Mouse (Mus musculus): ENCODE results near the gene Slc17a2. TPM values are rescaled to one million over a fixed set of nuclear protein-coding genes. Genes with fewer than 3 reads are reported as not detected.

Gene Slc17a2
- polyA plus RNA-seq, 1 experiment from 2014 or later = 0.06 TPM

- H3K4me2 ChIP-seq (ENCODE audit: low read depth, low read length) = no peak overlapping the region
- H3K36me3 ChIP-seq (ENCODE audit: control insufficient read depth, insufficient read depth, low read length) = no peaks in the 10 kb centered on the region
- ATAC-seq (ENCODE audit: insufficient read depth, low FRiP score) = no peak
- H3K4me3 ChIP-seq (replicated peaks; ENCODE audit: low read length) = no peak overlapping the region
- no peak overlapping the region for H3K27ac ChIP-seq (ENCODE audit: low read length)
- H3K4me1 ChIP-seq (ENCODE audit: control insufficient read depth, insufficient read depth, low read length) = no peaks in the 10 kb centered on the region
- H3K9me3 ChIP-seq (replicated peaks; ENCODE audit: control insufficient read depth, low read length) = no peaks in the 10 kb centered on the region
- H3K27me3 ChIP-seq (ENCODE audit: control insufficient read depth, insufficient read depth, low read length) = no peaks in the 10 kb centered on the region
- no peak overlapping the region for H3K9ac ChIP-seq (ENCODE audit: low read length)
- WGBS = 91% methylated on average over 7 of the region's 7 CpGs
Observed at GRCm38 (mm10) chr13:23778339-23778738, 28.5 kb upstream of the Slc17a2 start.

DNA sequence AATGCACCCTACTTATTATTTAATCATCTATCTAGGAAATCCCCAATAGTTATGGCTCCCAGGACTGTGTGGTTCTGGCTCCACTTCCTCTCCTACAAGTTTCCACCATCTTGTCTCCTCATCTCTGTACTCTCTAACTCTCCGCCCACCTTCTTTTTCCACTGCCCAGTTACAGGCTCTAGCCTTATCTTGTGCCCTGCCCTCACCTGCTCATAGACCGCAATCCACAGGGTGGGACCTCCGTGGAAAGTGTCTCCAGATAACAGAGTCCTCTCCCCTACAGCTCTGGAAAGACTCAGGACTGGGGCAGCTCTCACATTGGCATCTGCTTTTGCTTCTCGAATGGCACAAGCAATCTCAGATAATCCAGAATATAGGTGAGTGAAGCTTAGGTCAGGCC, 27.8 kb upstream of the Slc17a2 start:
- Histone ChIP-seq H3K9me3 (replicated peaks; ENCODE audit: control insufficient read depth, low read length) (no peaks in the 10 kb centered on the region), H3K4me1 (ENCODE audit: control insufficient read depth, insufficient read depth, low read length) (no peaks in the 10 kb centered on the region), H3K4me2 (ENCODE audit: low read depth, low read length) (no peak overlapping the region), H3K27me3 (ENCODE audit: control insufficient read depth, insufficient read depth, low read length) (no peaks in the 10 kb centered on the region), H3K27ac (ENCODE audit: low read length) (no peak overlapping the region), H3K9ac (ENCODE audit: low read length) (no peak overlapping the region), H3K4me3 (replicated peaks; ENCODE audit: low read length) (no peak overlapping the region), H3K36me3 (ENCODE audit: control insufficient read depth, insufficient read depth, low read length) (no peaks in the 10 kb centered on the region)
- 68% methylated on average over 4 of the region's 4 CpGs for WGBS
- ATAC-seq (ENCODE audit: insufficient read depth, low FRiP score) = no peak

DNA sequence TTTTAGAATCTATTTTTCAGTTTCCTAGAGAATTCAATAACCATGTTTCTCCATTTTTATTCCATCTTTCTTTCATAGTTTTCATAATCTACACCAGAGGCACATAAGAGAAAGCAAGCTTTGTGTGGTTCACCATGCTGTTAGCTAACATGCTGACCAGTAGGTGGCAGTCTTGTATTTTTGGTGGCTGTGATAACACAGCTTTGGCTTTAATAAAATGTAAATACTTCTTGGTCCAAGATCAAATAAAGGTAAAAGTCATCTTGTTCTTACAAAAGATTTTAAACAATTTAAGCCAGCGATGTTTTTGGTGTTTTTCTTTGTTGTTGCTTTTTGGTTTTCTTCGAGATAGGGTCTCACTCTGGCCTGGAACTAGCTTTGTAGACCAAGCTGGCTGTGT, 14.3 kb upstream of the Slc17a2 start:
- Histone ChIP-seq H3K27ac (ENCODE audit: low read length) (no peak overlapping the region), H3K4me2 (ENCODE audit: low read depth, low read length) (no peak overlapping the region), H3K27me3 (ENCODE audit: control insufficient read depth, insufficient read depth, low read length) (no peaks in the 10 kb centered on the region), H3K36me3 (ENCODE audit: control insufficient read depth, insufficient read depth, low read length) (no peaks in the 10 kb centered on the region), H3K4me3 (replicated peaks; ENCODE audit: low read length) (no peak overlapping the region), H3K9me3 (replicated peaks; ENCODE audit: control insufficient read depth, low read length) (no peaks in the 10 kb centered on the region), H3K4me1 (ENCODE audit: control insufficient read depth, insufficient read depth, low read length) (no peaks in the 10 kb centered on the region), H3K9ac (ENCODE audit: low read length) (no peak overlapping the region)
- 42% methylated on average over 2 of the region's 2 CpGs for WGBS
- ATAC-seq (ENCODE audit: insufficient read depth, low FRiP score) = no peak

GRCm38 (mm10) chr13:23799405-23799804, 7.4 kb upstream of the Slc17a2 start:
- Histone ChIP-seq H3K27me3 (ENCODE audit: control insufficient read depth, insufficient read depth, low read length) (no peaks in the 10 kb centered on the region), H3K4me1 (ENCODE audit: control insufficient read depth, insufficient read depth, low read length) (no peaks in the 10 kb centered on the region), H3K9ac (ENCODE audit: low read length) (no peak overlapping the region), H3K4me2 (ENCODE audit: low read depth, low read length) (no peak overlapping the region), H3K9me3 (replicated peaks; ENCODE audit: control insufficient read depth, low read length) (no peaks in the 10 kb centered on the region), H3K4me3 (replicated peaks; ENCODE audit: low read length) (no peak overlapping the region), H3K27ac (ENCODE audit: low read length) (no peak overlapping the region), H3K36me3 (ENCODE audit: control insufficient read depth, insufficient read depth, low read length) (no peaks in the 10 kb centered on the region)
- WGBS = 76% methylated on average over 5 of the region's 5 CpGs
- no peak for ATAC-seq (ENCODE audit: insufficient read depth, low FRiP score)

GRCm38 (mm10) chr13:23804532-23804931, 2.3 kb upstream of the Slc17a2 start:
- Histone ChIP-seq H3K9ac (ENCODE audit: low read length) (no peak overlapping the region), H3K27me3 (ENCODE audit: control insufficient read depth, insufficient read depth, low read length) (no peaks in the 10 kb centered on the region), H3K36me3 (ENCODE audit: control insufficient read depth, insufficient read depth, low read length) (no peaks in the 10 kb centered on the region), H3K4me1 (ENCODE audit: control insufficient read depth, insufficient read depth, low read length) (no peaks in the 10 kb centered on the region), H3K9me3 (replicated peaks; ENCODE audit: control insufficient read depth, low read length) (no peaks in the 10 kb centered on the region), H3K4me3 (replicated peaks; ENCODE audit: low read length) (no peak overlapping the region), H3K4me2 (ENCODE audit: low read depth, low read length) (no peak overlapping the region), H3K27ac (ENCODE audit: low read length) (no peak overlapping the region)
- ATAC-seq (ENCODE audit: insufficient read depth, low FRiP score) = no peak
- WGBS = 50% methylated on average over 2 of the region's 2 CpGs

- Histone ChIP-seq H3K4me1 (ENCODE audit: control insufficient read depth, insufficient read depth, low read length) (no peaks in the 10 kb centered on the region), H3K27me3 (ENCODE audit: control insufficient read depth, insufficient read depth, low read length) (no peaks in the 10 kb centered on the region), H3K4me2 (ENCODE audit: low read depth, low read length) (no peak overlapping the region), H3K9ac (ENCODE audit: low read length) (no peak overlapping the region), H3K9me3 (replicated peaks; ENCODE audit: control insufficient read depth, low read length) (no peaks in the 10 kb centered on the region), H3K36me3 (ENCODE audit: control insufficient read depth, insufficient read depth, low read length) (no peaks in the 10 kb centered on the region), H3K27ac (ENCODE audit: low read length) (no peak overlapping the region), H3K4me3 (replicated peaks; ENCODE audit: low read length) (no peak overlapping the region)
- 72% methylated on average over 2 of the region's 2 CpGs for WGBS
- no peak for ATAC-seq (ENCODE audit: insufficient read depth, low FRiP score)
Observed at GRCm38 (mm10) chr13:23816148-23816547, 9.4 kb downstream of the Slc17a2 start.

- ATAC-seq (ENCODE audit: insufficient read depth, low FRiP score) = no peak
- H3K4me3 ChIP-seq (replicated peaks; ENCODE audit: low read length) = no peak overlapping the region
- 59% methylated on average over 4 of the region's 4 CpGs for WGBS
Observed at GRCm38 (mm10) chr13:23820179-23820940, 13.6 kb downstream of the Slc17a2 start.

GRCm38 (mm10) chr13:23822213-23822612, 15.4 kb downstream of the Slc17a2 start:
- WGBS = 71% methylated on average over 3 of the region's 3 CpGs
- Histone ChIP-seq H3K4me1 (ENCODE audit: control insufficient read depth, insufficient read depth, low read length) (no peaks in the 10 kb centered on the region), H3K27ac (ENCODE audit: low read length) (no peak overlapping the region), H3K4me3 (replicated peaks; ENCODE audit: low read length) (no peak overlapping the region), H3K4me2 (ENCODE audit: low read depth, low read length) (no peak overlapping the region), H3K9ac (ENCODE audit: low read length) (no peak overlapping the region), H3K27me3 (ENCODE audit: control insufficient read depth, insufficient read depth, low read length) (no peaks in the 10 kb centered on the region), H3K36me3 (ENCODE audit: control insufficient read depth, insufficient read depth, low read length) (no peaks in the 10 kb centered on the region), H3K9me3 (replicated peaks; ENCODE audit: control insufficient read depth, low read length) (no peaks in the 10 kb centered on the region)
- no peak for ATAC-seq (ENCODE audit: insufficient read depth, low FRiP score)

More at GRCm38 (mm10) chr13:23820179-23820940, 13.6 kb downstream of the Slc17a2 start:
- H3K4me1 ChIP-seq (ENCODE audit: control insufficient read depth, insufficient read depth, low read length) = no peaks in the 10 kb centered on the region
- H3K4me2 ChIP-seq (ENCODE audit: low read depth, low read length) = no peak overlapping the region
- no peak overlapping the region for H3K9ac ChIP-seq (ENCODE audit: low read length)
- H3K9me3 ChIP-seq (replicated peaks; ENCODE audit: control insufficient read depth, low read length) = no peaks in the 10 kb centered on the region
- no peaks in the 10 kb centered on the region for H3K36me3 ChIP-seq (ENCODE audit: control insufficient read depth, insufficient read depth, low read length)
- H3K27me3 ChIP-seq (ENCODE audit: control insufficient read depth, insufficient read depth, low read length) = no peaks in the 10 kb centered on the region
- no peak overlapping the region for H3K27ac ChIP-seq (ENCODE audit: low read length)

DNA sequence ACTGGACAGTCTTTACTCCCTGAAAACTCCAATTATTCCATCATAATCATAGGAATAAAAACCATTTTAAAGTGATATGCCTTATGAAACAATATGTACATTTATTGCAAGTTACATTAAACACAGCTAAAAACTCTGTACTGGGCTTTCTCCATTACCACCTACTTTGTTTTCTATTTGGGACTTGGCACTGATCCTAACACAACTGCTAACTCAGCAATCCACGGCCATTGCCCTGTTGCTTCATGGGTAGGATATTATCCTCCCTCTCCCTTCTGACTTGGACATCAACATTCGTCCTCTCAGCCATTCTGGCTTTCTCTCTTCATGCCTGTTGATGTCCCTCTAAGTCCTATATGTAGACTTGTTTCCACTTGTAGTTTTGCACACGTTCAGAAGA, 19.8 kb downstream of the Slc17a2 start:
- no peak overlapping the region for H3K4me3 ChIP-seq (replicated peaks; ENCODE audit: low read length)
- H3K36me3 ChIP-seq (ENCODE audit: control insufficient read depth, insufficient read depth, low read length) = no peaks in the 10 kb centered on the region
- H3K4me2 ChIP-seq (ENCODE audit: low read depth, low read length) = no peak overlapping the region
- no peak overlapping the region for H3K27ac ChIP-seq (ENCODE audit: low read length)
- H3K9ac ChIP-seq (ENCODE audit: low read length) = no peak overlapping the region
- no peaks in the 10 kb centered on the region for H3K4me1 ChIP-seq (ENCODE audit: control insufficient read depth, insufficient read depth, low read length)
- 56% methylated on average over 3 of the region's 3 CpGs for WGBS
- no peaks in the 10 kb centered on the region for H3K9me3 ChIP-seq (replicated peaks; ENCODE audit: control insufficient read depth, low read length)
- no peaks in the 10 kb centered on the region for H3K27me3 ChIP-seq (ENCODE audit: control insufficient read depth, insufficient read depth, low read length)
- no peak for ATAC-seq (ENCODE audit: insufficient read depth, low FRiP score)

Measured in stomach, embryonic 16.5 days (tissue).